ENCODE assay signal across 20 mouse cellular contexts in genomic region chr4:56263822-56264221, GRCm38 (mm10).
A peak's percentile ranks its signal among the peaks of the same experiment; 100 is the strongest.
DNase-seq lines count a peak whose midpoint lies in the region; ATAC-seq and TF ChIP-seq lines count a peak whose summit lies in the region.
"Had no signal": no experiment of that assay in that cellular context is flagged by ENCODE, and none has a peak within 500 bp of the region (broad histone marks: within the 10 kb centered on the region; RNA-seq: fewer than 3 reads in every experiment).

No protein-coding gene starts in this region.

- intact Hi-C loops in left cerebral cortex, adult 2 months (cut with DNase I), result no loop called here

- no peak for ATAC-seq in midbrain, embryonic 15.5 days (replicated peaks)
- ATAC-seq: forebrain, embryonic 15.5 days; hindbrain, postnatal 0 days had no signal

- H3K9me3 ChIP-seq in midbrain, embryonic 15.5 days, result no peaks in the 10 kb centered on the region
- H3K9me3 ChIP-seq: forebrain, embryonic 15.5 days; stomach, embryonic 15.5 days had no signal

- H3K36me3 ChIP-seq in midbrain, embryonic 15.5 days (replicated peaks), result no peaks in the 10 kb centered on the region
- H3K36me3 ChIP-seq: forebrain, embryonic 15.5 days; stomach, embryonic 15.5 days had no signal

- H3K27me3 ChIP-seq in midbrain, embryonic 15.5 days (replicated peaks), result no peaks in the 10 kb centered on the region
- H3K27me3 ChIP-seq: forebrain, embryonic 15.5 days; stomach, embryonic 15.5 days had no signal

- TF ChIP-seq CTCF in left cerebral cortex, adult 2 months (IDR thresholded peaks at IDR 0.05), result no peak

- H3K4me3 ChIP-seq in left cerebral cortex, adult 2 months, result no peak overlapping the region
- H3K4me3 ChIP-seq in midbrain, embryonic 15.5 days, result no peak overlapping the region
- H3K4me3 ChIP-seq: erythroblast, embryonic 14.5 days; forebrain, embryonic 15.5 days; stomach, embryonic 15.5 days had no signal

- no peak overlapping the region for H3K4me2 ChIP-seq in midbrain, embryonic 15.5 days
- H3K4me2 ChIP-seq: forebrain, embryonic 15.5 days; stomach, embryonic 15.5 days had no signal

- no peak overlapping the region for H3K27ac ChIP-seq in left cerebral cortex, adult 2 months
- no peak overlapping the region for H3K27ac ChIP-seq in midbrain, embryonic 15.5 days
- H3K27ac ChIP-seq: forebrain, embryonic 15.5 days; hindbrain, postnatal 0 days; stomach, embryonic 15.5 days had no signal

- H3K4me1 ChIP-seq in midbrain, embryonic 15.5 days, result no peaks in the 10 kb centered on the region
- H3K4me1 ChIP-seq: forebrain, embryonic 15.5 days; stomach, embryonic 15.5 days had no signal

- no peak overlapping the region for H3K9ac ChIP-seq in midbrain, embryonic 15.5 days
- H3K9ac ChIP-seq: forebrain, embryonic 15.5 days; stomach, embryonic 15.5 days had no signal

- DNase-seq in frontal cortex, adult 2 months (ENCODE audit: extremely low spot score in 1 of 2, low spot score in 1 of 2), result peak; percentile 26 to 46
- no peak for DNase-seq in frontal cortex, postnatal 14 days (ENCODE audit: low spot score in 2 of 2)
- DNase-seq in left cerebral cortex, adult 11 months (ENCODE audit: low spot score), result peak; percentile 2
- DNase-seq in left cerebral cortex, adult 2 months (ENCODE audit: extremely low spot score in 1 of 2, low spot score in 2 of 2), result no peak
- peak; percentile 40 for DNase-seq in heart, postnatal 4 days
- DNase-seq in telencephalon, adult 2 months (ENCODE audit: low read depth, low spot score), result peak; percentile 50
- no peak for DNase-seq in layer of hippocampus, postnatal 10 days (ENCODE audit: low spot score in 2 of 2)
- DNase-seq: adrenal gland, postnatal 25 days; cerebellum, adult 9-10 months; embryo, embryonic 11 days; kidney, adult 8-10 months; layer of hippocampus, postnatal 36 days; lung, adult 2 months; midbrain, embryonic 14.5 days; thymus, postnatal 25 days had no signal

Comparison
In these comparisons a context has a peak if more than half of its experiments do, and no peak if none do; other contexts are left out.
1. DNase-seq: peak in frontal cortex, adult 2 months (2 of 2), left cerebral cortex, adult 11 months (single experiment), heart, postnatal 4 days (single experiment) and telencephalon, adult 2 months (single experiment); none in frontal cortex, postnatal 14 days (0 of 2), left cerebral cortex, adult 2 months (0 of 2) and layer of hippocampus, postnatal 10 days (0 of 2).